Mouse (Mus musculus) bone marrow, adult 2 months (tissue): Measurements from ENCODE around the gene Gm9747.

Source experiments
- CTCF ChIP-seq: fragments of 200-500 bp; IDR thresholded peaks from 2 replicates; pipeline ENCODE4 v1.5.1; 2011; ENCODE audit warnings: low read length, control low read depth; ENCODE audit not compliant: control insufficient read depth, insufficient read depth
- POLR2A ChIP-seq: fragments of 200-500 bp; IDR thresholded peaks from 2 replicates; pipeline ENCODE4 v1.6.1; 2011; ENCODE audit warnings: low read depth, mild to moderate bottlenecking, control low read depth, low read length, borderline replicate concordance; ENCODE audit not compliant: control insufficient read depth

DNA sequence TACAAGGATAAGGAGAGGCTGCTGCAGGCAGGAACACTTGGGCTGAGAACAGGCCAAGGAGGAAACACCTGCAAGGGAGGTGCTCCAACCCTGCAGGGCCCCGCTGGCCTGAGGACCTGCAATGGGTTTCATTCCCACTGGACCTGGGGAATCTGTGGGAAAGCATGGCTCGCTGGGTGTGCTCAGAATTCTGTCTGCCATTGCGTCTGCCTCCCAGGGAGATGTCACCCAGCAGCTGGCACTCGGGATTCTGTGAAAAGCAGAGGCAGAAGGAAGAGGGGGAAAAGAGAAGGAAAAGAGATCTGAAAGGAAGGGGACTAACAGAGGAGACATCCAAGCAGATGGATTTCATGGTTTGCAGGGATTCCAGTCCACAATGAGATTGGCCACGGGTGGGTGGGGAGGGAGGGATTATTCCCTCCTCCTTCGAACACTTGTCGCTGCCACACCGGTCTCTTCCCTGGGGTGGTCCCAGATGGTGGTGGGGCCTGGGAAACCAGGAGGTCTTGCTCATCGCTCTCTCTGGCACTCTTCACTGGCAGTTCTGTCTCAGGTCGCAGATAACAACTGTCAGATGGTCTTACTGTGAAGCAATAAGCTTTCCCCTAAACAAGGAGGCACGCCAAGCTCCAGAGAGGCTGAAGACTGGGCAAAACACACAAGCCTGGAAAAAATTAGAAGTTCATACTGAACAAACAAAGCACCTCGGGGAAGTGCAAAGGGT lies 12.1 kb upstream of the Gm9747 start:
- no peak for TF ChIP-seq CTCF
- no peak for TF ChIP-seq POLR2A
